Mouse (Mus musculus) stomach, postnatal 0 days (tissue): ENCODE measurements at regions not wholly inside any gene's neighbourhood (a gene's known extent, or its start where the extent isn't known, plus 50 kb on each side); places are given as distances from the start of the nearest gene placed in this dataset.

Experiments
- ATAC-seq: fragments of 200-750 bp; cut with Nextera tagmentation; 2 replicates; pipeline ENCODE4 v1.8.0; 2017; ENCODE audit not compliant: low FRiP score, low TSS enrichment
- DNase-seq: peaks from one replicate; pipeline ENCODE4 v3.0.0-alpha.2; 2016; ENCODE audit warnings: low spot score
- H3K27ac ChIP-seq: fragments of 300-500 bp; sonication (generic); replicated peaks from 2 replicates; pipeline ENCODE4 v1.5.1; 2014; ENCODE audit warnings: mild to moderate bottlenecking, control low read depth
- H3K27me3 ChIP-seq: fragments of 300-500 bp; sonication (generic); 2 replicates; pipeline ENCODE4 v1.6.1; 2014; ENCODE audit warnings: low read length; ENCODE audit not compliant: control insufficient read depth, insufficient read depth
- H3K36me3 ChIP-seq: fragments of 300-500 bp; sonication (generic); 2 replicates; pipeline ENCODE4 v1.6.1; 2014; ENCODE audit warnings: low read length, mixed read lengths; ENCODE audit not compliant: control insufficient read depth, insufficient read depth
- H3K4me1 ChIP-seq: fragments of 300-500 bp; sonication (generic); replicated peaks from 2 replicates; pipeline ENCODE4 v1.6.1; 2014; ENCODE audit warnings: antibody characterized with exemption; ENCODE audit not compliant: control insufficient read depth, insufficient read depth
- H3K4me2 ChIP-seq: fragments of 300-500 bp; sonication (generic); replicated peaks from 2 replicates; pipeline ENCODE4 v1.6.1; 2014; ENCODE audit warnings: low read depth, mild to moderate bottlenecking, control low read depth, moderate library complexity
- H3K4me3 ChIP-seq: fragments of 300-500 bp; sonication (generic); 2 replicates; pipeline ENCODE4 v1.5.1; 2014; ENCODE audit warnings: low read depth, low read length, control low read depth
- H3K9ac ChIP-seq: fragments of 300-500 bp; sonication (generic); 2 replicates; pipeline ENCODE4 v1.6.1; 2014; ENCODE audit warnings: mild to moderate bottlenecking, low read length, control low read depth, mixed read lengths
- H3K9me3 ChIP-seq: fragments of 300-500 bp; sonication (generic); 2 replicates; pipeline ENCODE4 v1.6.1; 2016; ENCODE audit warnings: low read length; ENCODE audit not compliant: control insufficient read depth
- CTCF ChIP-seq: IDR thresholded peaks from 2 replicates; pipeline ENCODE4 v1.5.1; 2016; ENCODE audit warnings: antibody characterized with exemption, low read depth, mild to moderate bottlenecking, moderate library complexity
- EP300 ChIP-seq: optimal IDR thresholded peaks from 2 replicates; pipeline ENCODE3; 2016; ENCODE audit warnings: antibody characterized with exemption
- WGBS: fragments of 180-500 bp; shearing (Covaris S2); extraction: QIAGEN DNeasy Blood & Tissue Kit; methylation state at CpG from one replicate; pipeline ENCODE4 v1.1.7; 2014; 5-methylcytosine and 5-hydroxymethylcytosine counted together

DNA sequence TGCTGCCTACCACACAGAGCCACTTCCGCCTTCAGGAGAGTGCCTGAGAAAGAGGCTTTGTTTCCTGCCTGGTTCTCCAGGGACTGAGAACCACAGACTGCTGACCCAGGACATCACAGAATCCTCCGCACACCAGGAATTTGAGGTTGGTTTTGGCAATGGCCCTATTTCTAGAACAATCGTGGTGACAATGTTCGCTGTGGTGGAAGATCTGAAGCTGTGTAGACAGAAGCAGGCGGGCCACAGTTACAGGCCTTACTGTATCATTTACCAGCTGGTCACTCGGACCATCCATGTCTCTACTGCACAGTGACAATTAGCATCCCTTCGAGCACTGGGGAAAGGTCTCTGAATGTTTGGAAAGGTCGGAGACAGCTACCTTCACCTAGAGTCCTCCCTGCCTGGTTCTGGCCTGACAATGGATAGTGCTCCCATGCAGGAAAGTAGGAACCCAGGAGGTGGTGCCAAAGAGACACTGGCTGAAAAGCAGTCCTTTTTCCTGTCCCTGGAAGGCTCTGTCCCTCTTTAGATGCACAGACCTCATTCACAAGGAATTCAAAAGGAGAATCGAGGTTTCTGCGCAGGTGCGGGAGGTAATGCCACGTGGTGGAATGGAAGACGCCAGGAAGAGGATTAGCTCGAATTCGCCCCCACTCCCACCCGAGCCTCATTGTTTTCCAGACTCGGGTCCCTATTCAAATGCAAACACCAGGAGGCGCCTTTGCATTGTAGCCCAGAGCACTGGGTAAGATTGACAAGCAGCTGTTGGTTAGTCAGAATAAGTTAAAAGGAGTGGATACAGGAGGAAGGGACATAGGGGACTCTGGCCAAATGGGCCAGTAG, 52.6 kb upstream of the Pax6 start:
- TF ChIP-seq EP300 = no peak
- TF ChIP-seq CTCF = peak; percentile 67
- Histone ChIP-seq H3K4me1 (no peaks in the 10 kb centered on the region), H3K4me2 (no peak overlapping the region; the same call in 1 of the 2 replicates), H3K27me3 (no peaks in the 10 kb centered on the region), H3K4me3 (no peak overlapping the region), H3K27ac (no peak overlapping the region), H3K36me3 (no peaks in the 10 kb centered on the region), H3K9me3 (no peaks in the 10 kb centered on the region), H3K9ac (no peak overlapping the region)
- DNase-seq (peak; percentile 29), ATAC-seq (no peak)
- 35% methylated on average over 18 of the region's 18 CpGs for WGBS
